Mouse (Mus musculus) G1E (cell line): ENCODE results near the gene Slc24a3. TPM values are rescaled to one million over a fixed set of nuclear protein-coding genes. Genes with fewer than 3 reads are reported as not detected.

Experiments used
- ATAC-seq: 2 replicates; pipeline ENCODE4 v1.8.0; 2016; ENCODE audit warnings: mild to moderate bottlenecking; ENCODE audit not compliant: insufficient number of reproducible peaks, poor library complexity, low FRiP score, severe bottlenecking; ENCODE audit errors: extremely low read depth
- DNase-seq: peaks from one replicate; pipeline ENCODE4 v3.0.0; 2012; ENCODE audit warnings: low spot score
- H3K27me3 ChIP-seq: 2 replicates; pipeline ENCODE4 v1.6.1; 2012; ENCODE audit warnings: mild to moderate bottlenecking, low read length, inconsistent platforms; ENCODE audit not compliant: insufficient read depth
- H3K36me3 ChIP-seq: replicated peaks from 2 replicates; pipeline ENCODE3; 2012; ENCODE audit warnings: mild to moderate bottlenecking, inconsistent platforms
- H3K4me1 ChIP-seq: 2 replicates; pipeline ENCODE4 v1.6.1; 2012; ENCODE audit warnings: low read depth, low read length, inconsistent platforms, mixed read lengths; ENCODE audit not compliant: insufficient read depth
- H3K4me3 ChIP-seq: 2 replicates; pipeline ENCODE4 v1.5.1; 2012; ENCODE audit warnings: low read depth, mild to moderate bottlenecking, inconsistent platforms, low read length, moderate library complexity, mixed read lengths
- H3K9me3 ChIP-seq: replicated peaks from 2 replicates; pipeline ENCODE4 v1.6.1; 2012; ENCODE audit warnings: inconsistent platforms
- CTCF ChIP-seq: IDR thresholded peaks from 2 replicates; pipeline ENCODE4 v1.5.1; 2012; ENCODE audit warnings: low read depth, low read length, inconsistent platforms, mixed read lengths
- GATA1 ChIP-seq: IDR thresholded peaks from 2 replicates; pipeline ENCODE4 v1.6.1; 2012; ENCODE audit warnings: borderline replicate concordance, low read length, inconsistent platforms, mixed read lengths
- GATA2 ChIP-seq: IDR thresholded peaks from 2 replicates; pipeline ENCODE4 v1.6.1; 2012; ENCODE audit warnings: low read depth, low read length, inconsistent platforms, borderline replicate concordance
- POLR2AphosphoS5 ChIP-seq: IDR thresholded peaks from 2 replicates; pipeline ENCODE4 v1.6.1; 2012; ENCODE audit warnings: low read depth, low read length, inconsistent platforms; ENCODE audit not compliant: insufficient replicate concordance
- TAL1 ChIP-seq: conservative IDR thresholded peaks from 2 replicates; pipeline ENCODE4 v1.6.1; 2012; ENCODE audit warnings: low read depth, low read length, inconsistent platforms, mixed read lengths
- polyA plus RNA-seq: library from polyadenylated mRNA; stranded (reverse); fragments of >175 nt; gene quantifications from 2 replicates; pipeline ENCODE4 v1.2.3, GENCODE M21; 2012
- total RNA-seq, 2 experiments: library from RNA; stranded (forward) in 1 of 2; stranded (reverse) in 1 of 2; fragments of 200-1000 nt in 1 of 2; fragments of >200 nt in 1 of 2; fragmentation: Nextera tagmentation in 1 of 2; gene quantifications; 2 replicates each; pipeline ENCODE4 v1.2.3; 2014 to 2017

Gene Slc24a3
- total and polyA plus RNA-seq, 3 experiments: 0.16 TPM; not detected in 2

- Histone ChIP-seq H3K4me1 (no peaks in the 10 kb centered on the region), H3K9me3 (peaks cover 37% of the 10 kb centered on the region), H3K4me3 (no peak overlapping the region), H3K27me3 (no peaks in the 10 kb centered on the region), H3K36me3 (no peaks in the 10 kb centered on the region)
- ATAC-seq (no peak), DNase-seq (no peak)
- TF ChIP-seq TAL1 (no peak), GATA1 (no peak), GATA2 (no peak), CTCF (no peak), POLR2AphosphoS5 (no peak)
Observed at GRCm38 (mm10) chr2:145397456-145398206, 230.1 kb downstream of the Slc24a3 start.

GRCm38 (mm10) chr2:145401240-145401805 is 233.8 kb downstream of the Slc24a3 start:
- TF ChIP-seq GATA1 (no peak), CTCF (no peak), GATA2 (no peak), TAL1 (no peak), POLR2AphosphoS5 (no peak)
- DNase-seq (no peak), ATAC-seq (no peak)
- Histone ChIP-seq H3K36me3 (no peaks in the 10 kb centered on the region), H3K27me3 (no peaks in the 10 kb centered on the region), H3K9me3 (peaks cover 26% of the 10 kb centered on the region), H3K4me3 (no peak overlapping the region), H3K4me1 (no peaks in the 10 kb centered on the region)

- no peaks in the 10 kb centered on the region for H3K36me3 ChIP-seq
- H3K4me1 ChIP-seq: no peaks in the 10 kb centered on the region
- no peak for TF ChIP-seq GATA1
- no peak for TF ChIP-seq CTCF
- TF ChIP-seq GATA2: no peak
- no peak for TF ChIP-seq POLR2AphosphoS5
- TF ChIP-seq TAL1: no peak
- DNase-seq (no peak), ATAC-seq (no peak)
- H3K27me3 ChIP-seq: no peaks in the 10 kb centered on the region
- peaks cover 25% of the 10 kb centered on the region for H3K9me3 ChIP-seq
- H3K4me3 ChIP-seq: no peak overlapping the region
Observed at GRCm38 (mm10) chr2:145401996-145402395, 234.4 kb downstream of the Slc24a3 start.

GRCm38 (mm10) chr2:145404818-145405531 is 237.4 kb downstream of the Slc24a3 start:
- Histone ChIP-seq H3K36me3 (no peaks in the 10 kb centered on the region), H3K27me3 (no peaks in the 10 kb centered on the region), H3K4me3 (no peak overlapping the region), H3K4me1 (no peaks in the 10 kb centered on the region), H3K9me3 (peaks cover 23% of the 10 kb centered on the region)
- TF ChIP-seq CTCF: no peak
- no peak for TF ChIP-seq POLR2AphosphoS5
- TF ChIP-seq TAL1: no peak
- TF ChIP-seq GATA1: no peak
- no peak for TF ChIP-seq GATA2
- DNase-seq: no peak
- no peak for ATAC-seq

- ATAC-seq (no peak), DNase-seq (no peak)
- H3K36me3 ChIP-seq: no peaks in the 10 kb centered on the region
Observed at GRCm38 (mm10) chr2:145405746-145406145, 238.2 kb downstream of the Slc24a3 start.

GRCm38 (mm10) chr2:145417738-145418137 is 250.2 kb downstream of the Slc24a3 start:
- TF ChIP-seq POLR2AphosphoS5: no peak
- no peak overlapping the region for H3K4me3 ChIP-seq
- no peaks in the 10 kb centered on the region for H3K4me1 ChIP-seq
- DNase-seq (no peak), ATAC-seq (no peak)
- H3K36me3 ChIP-seq: no peaks in the 10 kb centered on the region
- H3K27me3 ChIP-seq: no peaks in the 10 kb centered on the region
- H3K9me3 ChIP-seq: peaks cover 23% of the 10 kb centered on the region

More at GRCm38 (mm10) chr2:145405746-145406145, 238.2 kb downstream of the Slc24a3 start:
- H3K27me3 ChIP-seq: no peaks in the 10 kb centered on the region
- TF ChIP-seq TAL1 (no peak), GATA2 (no peak), CTCF (no peak), POLR2AphosphoS5 (no peak), GATA1 (no peak)
- H3K4me1 ChIP-seq: no peaks in the 10 kb centered on the region
- no peak overlapping the region for H3K4me3 ChIP-seq
- H3K9me3 ChIP-seq: peaks cover 23% of the 10 kb centered on the region

- Histone ChIP-seq H3K9me3 (peaks cover 30% of the 10 kb centered on the region), H3K27me3 (no peaks in the 10 kb centered on the region), H3K4me3 (no peak overlapping the region), H3K4me1 (no peaks in the 10 kb centered on the region), H3K36me3 (no peaks in the 10 kb centered on the region)
- ATAC-seq (no peak), DNase-seq (no peak)
- no peak for TF ChIP-seq TAL1
- no peak for TF ChIP-seq GATA2
- no peak for TF ChIP-seq POLR2AphosphoS5
- TF ChIP-seq GATA1: no peak
- no peak for TF ChIP-seq CTCF
Observed at GRCm38 (mm10) chr2:145419078-145419477, 251.5 kb downstream of the Slc24a3 start.
